Mouse (Mus musculus) MEL (cell line): ENCODE results near the gene H2afv.

ENCODE experiments used
- ETS1 ChIP-seq: IDR thresholded peaks from 2 replicates; pipeline ENCODE4 v1.6.1; 2012; ENCODE audit warnings: low read depth, mild to moderate bottlenecking, inconsistent platforms, low read length, improper control_type of control experiment, moderate library complexity
- MAFK ChIP-seq: IDR thresholded peaks from 2 replicates; pipeline ENCODE4 v1.6.1; 2011; ENCODE audit warnings: low read depth, mild to moderate bottlenecking, low read length, improper control_type of control experiment, borderline replicate concordance

- TF ChIP-seq ETS1 (no peak), MAFK (no peak)
Measured at GRCm38 (mm10) chr11:6445441-6445840, 1.2 kb upstream of the H2afv start.
